Mouse (Mus musculus) midbrain, embryonic 11.5 days (tissue): ENCODE data around the gene Prdm11. TPM values are rescaled to one million over a fixed set of nuclear protein-coding genes. Genes with fewer than 3 reads are reported as not detected.

Experiments used
- ATAC-seq: fragments of 200-750 bp; cut with Nextera tagmentation; 2 replicates; pipeline ENCODE4 v1.8.0; 2017; ENCODE audit warnings: moderate TSS enrichment, moderate library complexity; ENCODE audit not compliant: low FRiP score
- DNase-seq: peaks from one replicate; pipeline ENCODE4 v3.0.0; 2015; ENCODE audit warnings: low spot score; ENCODE audit errors: missing footprints
- H3K27ac ChIP-seq: fragments of 300-500 bp; sonication (generic); 2 replicates; pipeline ENCODE4 v1.5.1; 2014; ENCODE audit warnings: low read depth, low read length
- H3K27me3 ChIP-seq: fragments of 300-500 bp; sonication (generic); 2 replicates; pipeline ENCODE4 v1.6.1; 2014; ENCODE audit warnings: mild to moderate bottlenecking, low read length, moderate library complexity, mixed read lengths; ENCODE audit not compliant: control insufficient read depth, insufficient read depth
- H3K36me3 ChIP-seq: fragments of 300-500 bp; sonication (generic); 2 replicates; pipeline ENCODE4 v1.6.1; 2014; ENCODE audit warnings: mild to moderate bottlenecking, low read length, moderate library complexity, mixed read lengths; ENCODE audit not compliant: control insufficient read depth, insufficient read depth
- H3K4me1 ChIP-seq: fragments of 300-500 bp; sonication (generic); 2 replicates; pipeline ENCODE4 v1.6.1; 2014; ENCODE audit warnings: low read length; ENCODE audit not compliant: control insufficient read depth, insufficient read depth
- H3K4me2 ChIP-seq: fragments of 300-500 bp; sonication (generic); 2 replicates; pipeline ENCODE4 v1.6.1; 2014; ENCODE audit warnings: mild to moderate bottlenecking, moderate library complexity
- H3K4me3 ChIP-seq: fragments of 300-500 bp; sonication (generic); 2 replicates; pipeline ENCODE4 v1.5.1; 2014; ENCODE audit warnings: low read depth, low read length
- H3K9ac ChIP-seq: fragments of 300-500 bp; sonication (generic); 2 replicates; pipeline ENCODE4 v1.6.1; 2014; ENCODE audit warnings: low read length
- H3K9me3 ChIP-seq: fragments of 300-500 bp; sonication (generic); 2 replicates; pipeline ENCODE4 v1.6.1; 2016; ENCODE audit warnings: low read length; ENCODE audit not compliant: control insufficient read depth
- WGBS: fragments of 180-500 bp; shearing (Covaris S2); extraction: QIAGEN DNeasy Blood & Tissue Kit; methylation state at CpG from one replicate; pipeline ENCODE4 v1.1.7; 2014; 5-methylcytosine and 5-hydroxymethylcytosine counted together
- polyA plus RNA-seq: library from polyadenylated mRNA; unstranded; fragments of >200 nt; fragmentation: Nextera tagmentation; extraction: Ambion mirVana; gene quantifications from 2 replicates; pipeline ENCODE4 v1.2.1, GENCODE M21; 2014

The Prdm11 gene
- polyA plus RNA-seq, 1 experiment from 2014 or later: 0.90 TPM

GRCm38 (mm10) chr2:93007967-93008685, 37.8 kb downstream of the Prdm11 start:
- H3K9me3 ChIP-seq: no peaks in the 10 kb centered on the region
- no peak overlapping the region for H3K4me3 ChIP-seq
- DNase-seq (no peak), ATAC-seq (no peak)
- no peaks in the 10 kb centered on the region for H3K27me3 ChIP-seq
- no peak overlapping the region for H3K4me2 ChIP-seq
- H3K27ac ChIP-seq: no peak overlapping the region
- WGBS: 93% methylated on average over 3 of the region's 3 CpGs
- no peaks in the 10 kb centered on the region for H3K4me1 ChIP-seq
- H3K36me3 ChIP-seq: no peaks in the 10 kb centered on the region
- H3K9ac ChIP-seq: no peak overlapping the region

GRCm38 (mm10) chr2:93005028-93005427, 40.9 kb downstream of the Prdm11 start:
- H3K27me3 ChIP-seq: no peaks in the 10 kb centered on the region
- H3K4me1 ChIP-seq: no peaks in the 10 kb centered on the region
- no peaks in the 10 kb centered on the region for H3K9me3 ChIP-seq
- H3K36me3 ChIP-seq: no peaks in the 10 kb centered on the region
- ATAC-seq (no peak), DNase-seq (no peak)
- H3K4me3 ChIP-seq: no peak overlapping the region
- no peak overlapping the region for H3K27ac ChIP-seq
- H3K4me2 ChIP-seq: no peak overlapping the region
- no peak overlapping the region for H3K9ac ChIP-seq
- WGBS: 73% methylated on average over 4 of the region's 4 CpGs

GRCm38 (mm10) chr2:92991976-92992375, 54.0 kb downstream of the Prdm11 start:
- Histone ChIP-seq H3K9ac (no peak overlapping the region), H3K36me3 (no peaks in the 10 kb centered on the region), H3K27ac (no peak overlapping the region), H3K4me2 (no peak overlapping the region), H3K4me1 (peaks cover 5% of the 10 kb centered on the region), H3K9me3 (no peaks in the 10 kb centered on the region; the same call in 1 of the 2 replicates), H3K4me3 (no peak overlapping the region), H3K27me3 (no peaks in the 10 kb centered on the region)
- no peak for DNase-seq
- no peak for ATAC-seq
- 94% methylated on average over 5 of the region's 5 CpGs for WGBS

- Histone ChIP-seq H3K4me2 (no peak overlapping the region), H3K4me3 (no peak overlapping the region), H3K27me3 (no peaks in the 10 kb centered on the region), H3K9me3 (no peaks in the 10 kb centered on the region), H3K27ac (no peak overlapping the region), H3K9ac (no peak overlapping the region), H3K4me1 (peaks cover 5% of the 10 kb centered on the region), H3K36me3 (0 out of 2 replicates have a peak, but pooled peaks cover 3% of the 10 kb centered on the region)
- 91% methylated on average over 9 of the region's 9 CpGs for WGBS
- DNase-seq (no peak), ATAC-seq (no peak)
These were observed 56.4 kb downstream of the Prdm11 start for GRCm38 (mm10) chr2:92989593-92989992.

GRCm38 (mm10) chr2:92987901-92988631, 57.9 kb downstream of the Prdm11 start:
- Histone ChIP-seq H3K4me1 (peaks cover 5% of the 10 kb centered on the region), H3K9ac (peak overlapping the region; percentile 28; the same call in 1 of the 2 replicates), H3K4me3 (no peak overlapping the region), H3K36me3 (0 out of 2 replicates have a peak, but pooled peaks cover 3% of the 10 kb centered on the region), H3K4me2 (peak overlapping the region; percentile 16), H3K27me3 (no peaks in the 10 kb centered on the region), H3K9me3 (no peaks in the 10 kb centered on the region), H3K27ac (no peak overlapping the region)
- DNase-seq (peak; percentile 91), ATAC-seq (peak; percentile 80)
- 21% methylated on average over 19 of the region's 19 CpGs for WGBS

- no peak for DNase-seq
- H3K9ac ChIP-seq: no peak overlapping the region
- 83% methylated on average over 7 of the region's 7 CpGs for WGBS
- peaks cover 5% of the 10 kb centered on the region for H3K4me1 ChIP-seq
- 0 out of 2 replicates have a peak, but pooled peaks cover 3% of the 10 kb centered on the region for H3K36me3 ChIP-seq
- H3K4me3 ChIP-seq: no peak overlapping the region
- H3K27me3 ChIP-seq: no peaks in the 10 kb centered on the region
- no peaks in the 10 kb centered on the region for H3K9me3 ChIP-seq
- no peak for ATAC-seq
- no peak overlapping the region for H3K4me2 ChIP-seq
- no peak overlapping the region for H3K27ac ChIP-seq
These were observed 58.8 kb downstream of the Prdm11 start for GRCm38 (mm10) chr2:92987108-92987618.

GRCm38 (mm10) chr2:92985600-92985999, 60.4 kb downstream of the Prdm11 start:
- Histone ChIP-seq H3K27me3 (no peaks in the 10 kb centered on the region), H3K27ac (no peak overlapping the region), H3K4me1 (peaks cover 5% of the 10 kb centered on the region), H3K4me3 (no peak overlapping the region), H3K36me3 (0 out of 2 replicates have a peak, but pooled peaks cover 3% of the 10 kb centered on the region), H3K9me3 (no peaks in the 10 kb centered on the region), H3K4me2 (no peak overlapping the region), H3K9ac (no peak overlapping the region)
- 58% methylated on average over 7 of the region's 7 CpGs for WGBS
- ATAC-seq (no peak), DNase-seq (no peak)

- H3K4me2 ChIP-seq: no peak overlapping the region
- H3K4me3 ChIP-seq: no peak overlapping the region
- no peaks in the 10 kb centered on the region for H3K9me3 ChIP-seq
- no peak overlapping the region for H3K9ac ChIP-seq
- 0 out of 2 replicates have a peak, but pooled peaks cover 3% of the 10 kb centered on the region for H3K36me3 ChIP-seq
- H3K4me1 ChIP-seq: peaks cover 5% of the 10 kb centered on the region
- no peaks in the 10 kb centered on the region for H3K27me3 ChIP-seq
- H3K27ac ChIP-seq: no peak overlapping the region
- no peak for DNase-seq
- no peak for ATAC-seq
- WGBS: 92% methylated on average over 2 of the region's 2 CpGs
These were observed 60.8 kb downstream of the Prdm11 start for GRCm38 (mm10) chr2:92985171-92985570.
